Mouse (Mus musculus): Measurements from ENCODE around the gene Cgrrf1. TPM values are rescaled to one million over a fixed set of nuclear protein-coding genes. Genes with fewer than 3 reads are reported as not detected.
A peak's percentile ranks its signal among the peaks of the same experiment; 100 is the strongest.
"Not testable (repeated sequence)": the region's sequence is repeated elsewhere in the genome, so short reads cannot be mapped to it uniquely, and the experiment has no call there.

Gene Cgrrf1
- 10 to 100 TPM; 20.0 to 22.3 TPM for total RNA-seq (2021)

DNA sequence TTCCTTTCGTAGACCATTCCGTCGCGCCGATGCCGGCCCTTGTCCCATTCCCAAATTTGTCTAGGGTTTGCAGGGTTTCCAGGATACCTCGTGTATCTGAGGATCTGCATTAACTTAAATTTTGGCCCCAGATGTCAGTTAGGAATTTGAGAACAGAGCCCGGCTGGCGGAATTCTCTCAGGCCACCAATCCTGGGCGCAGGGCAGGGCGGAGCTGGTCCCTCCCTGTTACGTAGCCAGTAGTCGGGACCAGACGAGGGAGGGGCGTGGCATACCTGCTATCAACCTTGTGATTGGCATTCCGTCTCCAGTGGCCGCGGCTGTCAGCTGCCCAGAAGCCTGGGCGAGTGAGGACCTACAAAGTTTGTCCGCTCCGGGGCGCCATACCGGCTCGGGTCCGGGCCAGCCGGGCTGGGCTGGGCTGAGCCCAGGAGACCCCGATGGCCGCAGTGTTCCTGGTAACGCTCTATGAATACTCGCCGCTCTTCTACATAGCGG lies at the start of gene Cgrrf1:
Gene Cgrrf1 (plus strand): TSS at position 289 of the 497 bp plus-strand sequence.
- DNase-seq (ENCODE audit: extremely low spot score in 1 of 2, low spot score in 1 of 2) = peak; percentile 83

DNA sequence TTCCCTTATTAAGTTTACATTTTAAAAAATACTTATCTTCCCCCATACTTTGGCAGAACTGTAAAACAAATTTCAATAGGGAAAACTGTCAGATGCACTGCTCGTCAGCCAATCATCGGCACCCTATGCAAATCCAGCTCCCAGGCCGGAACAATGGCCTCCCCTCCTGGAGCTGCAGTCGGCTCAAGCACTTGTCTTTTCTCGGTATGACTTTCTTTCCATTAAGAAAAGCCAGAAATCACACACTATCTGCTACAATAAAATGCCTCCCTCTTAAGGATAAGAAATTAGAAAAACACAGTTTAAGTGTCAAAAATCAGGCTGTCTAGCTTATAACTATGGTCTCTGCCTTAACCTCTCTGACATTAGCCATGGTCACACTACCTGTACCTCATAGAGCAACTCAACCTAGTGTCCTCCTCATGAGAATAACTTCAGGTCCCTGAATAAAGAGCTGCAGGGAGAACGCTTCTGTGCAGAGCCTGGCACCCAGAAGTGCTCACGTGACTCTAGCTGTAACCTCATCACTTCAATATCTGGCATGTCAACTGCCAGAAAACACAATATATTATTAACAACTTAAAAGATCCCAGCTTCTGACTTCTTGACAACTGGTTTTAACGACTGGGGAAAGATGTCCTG lies 49.6 kb upstream of the Cgrrf1 start:
- no peak for DNase-seq (ENCODE audit: extremely low spot score in 1 of 2, low spot score in 1 of 2)

DNA sequence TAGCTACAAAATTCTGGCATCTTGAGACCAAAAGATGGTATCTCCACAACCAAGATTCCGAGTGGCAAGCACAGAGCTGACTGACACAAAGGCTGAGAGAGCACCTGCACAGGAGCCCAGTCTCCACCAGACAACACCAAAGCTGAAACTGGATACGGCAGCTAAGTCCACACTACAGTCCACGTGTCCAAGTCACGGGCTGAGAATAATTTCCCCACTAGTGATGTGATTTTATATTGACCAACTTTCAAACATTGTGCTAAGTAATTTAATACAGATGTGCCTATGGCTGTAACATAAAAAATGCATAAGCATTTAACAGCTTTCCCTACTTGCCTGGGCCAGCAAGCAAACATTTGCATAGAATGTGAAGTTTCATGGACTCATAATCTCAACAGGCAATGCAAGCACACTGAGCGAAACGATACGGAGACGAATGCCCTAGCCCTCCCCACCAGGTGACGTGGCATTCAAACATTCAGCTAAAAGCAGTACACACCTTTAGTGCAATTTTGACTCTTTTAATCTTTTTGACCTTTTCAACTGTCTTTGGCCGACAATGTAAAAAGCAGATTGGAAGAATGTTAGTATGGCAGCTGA lies 48.5 kb upstream of the Cgrrf1 start:
- no peak for DNase-seq (ENCODE audit: extremely low spot score in 1 of 2, low spot score in 1 of 2)

DNA sequence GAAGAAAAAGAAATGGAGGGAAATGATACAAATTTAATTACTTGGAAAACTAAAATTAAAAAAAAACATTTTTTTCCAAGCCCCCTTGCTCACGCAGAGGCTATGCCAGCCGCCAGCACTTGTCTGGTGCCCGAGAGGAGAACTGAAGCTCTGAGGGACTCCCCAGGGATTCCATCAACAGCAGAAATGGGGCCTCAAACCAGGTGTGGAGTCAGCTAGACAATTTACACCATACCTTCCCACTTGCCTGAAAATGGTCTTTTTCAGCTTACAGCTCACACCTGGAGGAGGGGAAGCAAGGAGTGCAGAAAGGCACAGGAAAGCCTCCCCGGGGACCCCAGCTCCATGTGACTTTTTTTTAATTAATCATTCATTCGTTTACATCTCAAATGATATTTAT lies 46.7 kb upstream of the Cgrrf1 start:
- no peak for DNase-seq (ENCODE audit: extremely low spot score in 1 of 2, low spot score in 1 of 2)

DNA sequence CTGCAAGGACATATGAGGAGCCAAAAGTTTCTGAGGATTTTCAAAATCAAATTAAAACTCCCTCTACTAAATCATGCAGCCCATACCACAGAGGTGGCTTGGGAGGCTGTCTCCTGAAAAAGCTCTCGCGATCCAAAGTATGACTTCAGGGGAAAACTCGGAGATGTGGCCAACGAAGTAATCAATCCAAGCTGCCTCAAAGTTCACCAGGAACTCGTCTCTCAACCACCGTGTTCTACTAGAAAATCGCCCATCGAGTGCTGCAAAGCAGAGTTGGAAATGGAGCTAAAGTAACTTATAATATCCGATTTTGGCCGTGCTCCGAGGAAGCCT lies 44.5 kb upstream of the Cgrrf1 start:
- DNase-seq (ENCODE audit: extremely low spot score in 1 of 2, low spot score in 1 of 2) = no peak

DNA sequence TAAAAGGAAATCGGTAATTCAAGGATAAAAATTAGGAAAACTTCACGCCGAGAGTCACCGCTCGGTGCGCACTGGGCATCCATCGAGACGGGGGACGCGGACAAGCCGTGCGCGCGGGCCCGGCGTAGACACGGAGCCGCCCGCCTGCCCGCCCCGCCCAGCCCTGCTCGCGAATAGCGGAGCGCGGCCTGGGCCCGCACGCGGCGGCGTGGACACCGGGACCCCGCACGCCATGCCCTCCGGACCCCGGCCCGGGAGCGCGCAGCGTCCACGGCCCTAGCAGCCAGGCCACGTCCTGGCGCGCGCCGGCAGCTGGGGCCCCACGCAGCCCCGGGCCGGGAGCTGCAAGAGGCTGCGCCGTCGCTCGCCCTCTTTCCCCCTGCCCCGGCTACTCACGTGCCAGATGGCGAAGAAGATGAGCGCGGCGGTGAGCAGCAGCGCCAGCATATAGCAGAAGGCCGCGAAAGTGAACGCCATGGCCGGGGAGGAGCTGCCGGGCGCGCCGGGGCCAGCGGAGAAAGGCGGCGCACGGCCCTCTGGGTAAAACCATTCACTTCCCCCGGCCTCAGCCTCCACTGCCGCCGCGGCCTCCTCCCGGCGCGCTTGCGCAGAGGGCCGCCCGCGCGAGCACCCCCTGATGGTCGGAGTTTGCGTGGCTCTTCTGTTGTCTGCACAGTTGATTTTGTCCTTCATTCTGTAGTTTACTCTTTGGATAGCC lies 44.0 kb upstream of the Cgrrf1 start, which contains the start of gene Cnih1:
Gene Cnih1 (minus strand): TSS at position 625 of the 718 bp plus-strand sequence.
- DNase-seq (ENCODE audit: extremely low spot score in 1 of 2, low spot score in 1 of 2) = peak; percentile 86 to 91

DNA sequence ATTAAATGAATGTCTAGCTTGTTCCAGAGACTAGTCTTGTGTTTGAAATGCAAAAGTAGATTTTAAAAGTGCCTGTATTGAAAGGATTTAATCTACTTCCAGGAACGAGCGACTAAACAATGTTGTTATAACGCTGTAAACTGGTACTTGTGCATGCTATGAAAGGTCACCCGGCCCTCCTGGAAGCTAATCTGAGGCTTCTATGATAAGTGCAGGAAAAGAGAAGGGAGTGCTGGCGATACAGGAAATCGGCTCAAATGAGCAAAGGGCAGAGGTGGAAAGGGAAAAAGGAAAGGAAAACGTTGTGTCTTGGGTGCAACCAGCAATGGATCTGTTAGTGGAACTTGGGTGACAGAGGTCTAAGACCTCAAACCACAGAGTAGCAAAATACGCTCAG lies 43.4 kb upstream of the Cgrrf1 start:
- no peak for DNase-seq (ENCODE audit: extremely low spot score in 1 of 2, low spot score in 1 of 2)

DNA sequence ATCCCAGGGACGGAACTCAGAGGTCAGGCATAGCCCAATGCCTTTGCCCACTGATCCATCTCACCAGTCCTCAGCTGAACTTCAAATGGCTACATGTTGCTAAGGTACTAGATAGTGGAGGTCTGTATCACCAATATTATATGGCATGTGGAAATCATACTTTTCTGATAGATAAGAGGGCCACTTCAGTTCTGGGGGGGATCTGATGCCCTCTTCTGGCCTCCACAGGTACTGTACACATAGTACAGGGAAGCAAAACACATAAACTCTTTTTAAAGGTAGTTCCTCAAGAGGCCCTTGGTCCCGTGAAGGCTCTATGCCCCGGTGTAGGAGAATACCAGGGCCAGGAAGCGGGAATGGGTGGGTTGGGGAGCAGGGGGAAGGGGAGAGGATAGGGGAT lies 41.6 kb upstream of the Cgrrf1 start:
- DNase-seq (ENCODE audit: extremely low spot score in 1 of 2, low spot score in 1 of 2) = no peak

DNA sequence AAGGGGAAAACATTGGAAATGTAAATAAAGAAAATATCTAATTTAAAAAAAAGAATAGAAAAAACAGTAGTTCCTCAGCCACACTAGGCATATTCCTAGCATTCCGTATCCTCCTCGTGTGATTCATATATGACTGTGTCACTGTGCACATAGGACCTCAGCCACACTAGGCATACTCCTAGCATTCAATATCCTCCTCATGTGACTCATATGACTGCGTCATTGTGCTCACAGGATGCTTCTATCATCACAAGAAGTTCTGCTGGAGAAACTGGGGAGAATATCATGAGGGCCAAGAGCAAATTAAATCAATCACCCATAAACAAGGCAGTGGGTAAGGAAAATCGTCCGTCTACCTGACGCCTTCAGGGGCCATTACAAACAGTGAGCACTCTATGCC lies 41.2 kb upstream of the Cgrrf1 start:
- no peak for DNase-seq (ENCODE audit: extremely low spot score in 1 of 2, low spot score in 1 of 2)

DNA sequence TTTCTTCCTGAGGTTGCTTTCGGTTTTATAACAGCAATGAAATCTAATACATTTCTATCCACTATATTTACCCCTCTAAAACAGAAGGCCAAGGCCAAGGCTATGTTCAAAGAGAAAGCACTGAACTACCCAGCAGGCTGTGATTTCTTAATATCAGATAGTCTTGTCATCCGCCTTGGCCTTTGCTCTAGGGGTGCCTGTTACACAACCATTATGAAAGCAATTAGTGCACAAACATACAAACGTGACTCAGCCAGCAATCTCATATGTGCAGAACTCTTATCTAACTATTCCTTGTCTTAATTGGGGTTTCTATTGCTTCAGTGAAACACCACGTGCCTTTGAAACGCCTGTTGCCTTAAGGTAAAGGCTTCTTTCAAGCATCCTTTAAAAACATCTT lies 37.8 kb upstream of the Cgrrf1 start:
- DNase-seq (ENCODE audit: extremely low spot score in 1 of 2, low spot score in 1 of 2) = no peak

DNA sequence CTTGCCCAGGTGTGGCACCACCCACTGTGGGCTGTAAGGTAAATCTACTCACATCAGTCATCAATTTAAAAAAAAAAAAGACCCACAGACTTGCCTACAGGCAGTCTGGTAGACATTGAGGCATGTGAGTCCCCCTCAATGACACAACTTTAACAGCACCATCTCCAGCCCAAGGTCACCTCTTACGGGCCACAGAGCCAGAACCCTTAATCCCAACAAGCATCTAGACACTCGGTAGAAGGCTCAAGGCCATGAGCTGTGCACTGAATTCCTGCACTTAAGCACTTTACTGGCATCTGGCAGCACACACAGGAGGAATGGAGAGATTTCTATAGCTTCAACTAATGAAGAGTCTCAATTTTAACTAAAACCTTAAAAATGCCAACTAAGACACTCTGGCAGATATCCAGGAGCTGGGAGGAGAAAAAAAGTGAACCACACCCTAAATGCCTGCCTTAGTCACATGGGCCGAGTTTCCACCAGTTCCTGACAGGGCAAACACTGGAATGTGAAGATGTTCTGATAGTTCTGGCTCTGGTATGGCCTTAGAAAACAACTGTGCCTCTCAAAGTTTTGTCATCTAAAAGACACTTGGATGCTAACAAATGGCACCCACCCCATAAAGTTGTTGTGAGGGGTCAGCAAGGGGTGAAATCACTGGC lies 31.1 kb upstream of the Cgrrf1 start:
- no peak for DNase-seq (ENCODE audit: extremely low spot score in 1 of 2, low spot score in 1 of 2)

DNA sequence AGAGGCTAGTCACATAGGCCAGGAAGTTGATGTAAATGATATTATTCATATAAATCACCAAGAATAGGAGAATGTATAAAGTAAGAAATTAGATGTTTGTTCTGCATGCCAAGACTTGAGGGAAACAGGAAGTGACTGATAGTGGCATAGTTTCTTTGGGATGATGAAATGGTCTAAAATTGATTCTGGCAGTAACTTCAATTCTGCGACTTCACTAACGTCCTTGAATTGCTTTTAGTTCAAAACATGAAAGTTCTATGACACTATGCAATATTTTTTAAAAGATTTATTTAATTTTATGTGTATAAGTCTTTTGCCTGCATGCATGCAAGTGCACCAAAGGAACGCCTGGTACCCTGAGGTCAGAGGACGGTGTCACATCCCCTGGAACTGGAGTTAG lies 28.7 kb upstream of the Cgrrf1 start:
- DNase-seq (ENCODE audit: extremely low spot score in 1 of 2, low spot score in 1 of 2) = no peak

DNA sequence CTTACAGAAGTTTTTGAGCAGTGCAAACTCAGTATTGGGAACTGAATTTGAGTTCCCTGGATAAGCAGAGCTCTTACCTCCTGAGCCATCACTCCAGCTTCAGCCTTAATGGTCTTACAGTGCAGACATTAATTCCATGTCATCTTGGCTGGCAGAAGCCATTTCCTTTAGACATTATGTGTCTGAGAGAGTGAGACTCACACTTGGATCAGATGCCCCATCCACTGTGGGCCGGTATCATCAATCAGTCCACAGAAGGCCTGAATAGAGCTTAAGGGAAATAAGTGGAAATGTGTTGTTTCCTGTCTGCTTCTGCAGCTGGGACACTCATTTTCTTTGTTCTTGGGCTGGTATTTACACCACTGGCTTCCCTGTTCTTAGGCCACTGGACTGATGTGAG lies 28.1 kb upstream of the Cgrrf1 start:
- DNase-seq (ENCODE audit: extremely low spot score in 1 of 2, low spot score in 1 of 2) = no peak

DNA sequence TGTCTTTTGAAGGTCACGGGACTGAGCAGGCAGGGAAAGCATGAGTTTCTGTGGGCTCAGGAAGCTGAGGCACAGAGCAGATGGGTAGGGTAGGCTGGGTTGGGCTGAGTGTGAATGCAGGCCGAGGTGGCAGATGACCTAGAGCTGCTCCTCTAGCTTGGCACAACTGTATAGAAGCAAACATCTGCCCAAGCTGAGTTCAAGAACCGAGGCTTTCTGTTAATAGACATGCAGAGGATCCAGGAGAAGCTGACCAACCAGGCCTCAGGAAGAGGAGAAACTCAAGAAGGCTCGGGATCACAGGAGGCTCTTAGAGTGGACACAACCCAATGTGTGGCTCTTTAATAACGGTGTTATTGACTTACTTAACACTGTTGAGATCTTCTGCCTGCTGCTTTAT lies 25.7 kb upstream of the Cgrrf1 start:
- DNase-seq (ENCODE audit: extremely low spot score in 1 of 2, low spot score in 1 of 2) = no peak

DNA sequence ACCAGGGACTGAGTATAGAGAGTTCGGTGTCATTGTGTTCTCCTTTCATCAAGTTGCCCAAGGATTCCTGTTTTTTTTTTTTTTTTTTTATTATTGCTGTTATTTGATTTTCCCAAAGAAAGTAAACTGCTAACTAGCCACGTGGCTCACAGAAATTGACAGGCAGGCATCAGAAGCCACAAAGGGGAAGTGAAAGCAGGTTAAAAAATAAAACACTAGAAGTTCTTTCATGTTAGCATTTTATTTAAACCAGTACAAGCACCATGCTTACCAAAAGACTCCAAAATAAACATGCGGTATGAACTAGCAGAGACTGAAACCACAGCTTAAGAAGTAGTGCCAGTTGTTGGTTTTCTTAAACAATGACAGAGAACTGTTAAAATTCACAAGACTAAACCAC lies 24.0 kb upstream of the Cgrrf1 start:
- no peak for DNase-seq (ENCODE audit: extremely low spot score in 1 of 2, low spot score in 1 of 2)

DNA sequence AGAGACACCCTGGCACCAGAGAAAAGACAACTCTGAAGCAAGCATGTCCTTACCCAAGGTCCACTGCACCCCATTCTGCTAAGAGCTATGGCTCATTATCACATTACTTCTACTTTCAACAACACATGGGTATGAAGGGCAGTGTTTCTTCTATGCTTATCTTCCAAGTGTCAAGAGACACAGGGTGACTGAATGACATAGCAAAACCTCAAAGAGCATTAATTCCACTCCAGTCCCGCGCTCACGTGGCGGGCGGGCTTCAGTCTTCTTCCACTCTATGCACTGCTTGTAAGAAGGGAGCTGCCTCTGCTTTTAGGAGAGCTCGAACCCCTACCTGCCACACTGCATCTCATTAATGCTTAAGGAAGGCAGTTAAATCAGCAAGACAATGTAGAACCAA lies 16.3 kb upstream of the Cgrrf1 start:
- DNase-seq (ENCODE audit: extremely low spot score in 1 of 2, low spot score in 1 of 2) = no peak

DNA sequence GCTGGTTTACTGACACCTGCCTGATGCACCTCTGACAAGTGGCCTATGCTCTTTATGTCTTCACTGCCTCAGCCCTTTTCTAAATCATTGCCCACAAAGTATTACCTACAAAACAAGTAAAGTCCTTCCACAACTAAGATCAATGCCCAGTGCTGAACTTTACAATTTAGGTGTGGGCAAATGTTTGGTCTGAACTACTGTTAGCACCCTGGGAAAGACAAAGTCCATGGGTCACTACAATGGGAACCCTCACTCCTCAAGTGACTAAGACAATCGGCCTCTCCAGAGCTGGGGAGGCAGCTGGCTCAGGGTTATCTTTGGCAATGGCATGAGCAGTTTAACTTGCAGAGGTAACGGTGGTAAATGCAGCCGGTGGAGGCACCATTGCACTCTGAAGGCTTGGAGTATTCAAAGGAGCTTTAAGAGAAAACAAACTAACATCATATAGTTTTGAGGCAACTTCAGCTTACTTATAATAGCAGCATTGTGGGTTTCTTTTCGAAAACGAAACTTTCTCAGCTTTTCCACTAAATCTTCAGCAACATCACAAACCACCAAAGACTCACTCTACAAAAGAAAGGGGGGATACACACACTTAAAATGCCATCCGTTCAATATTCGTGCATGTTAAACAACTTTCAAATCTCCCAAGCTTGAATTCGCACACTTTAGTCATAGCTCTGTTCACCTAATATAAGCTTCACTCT lies 14.9 kb upstream of the Cgrrf1 start:
- DNase-seq (ENCODE audit: extremely low spot score in 1 of 2, low spot score in 1 of 2) = no peak

DNA sequence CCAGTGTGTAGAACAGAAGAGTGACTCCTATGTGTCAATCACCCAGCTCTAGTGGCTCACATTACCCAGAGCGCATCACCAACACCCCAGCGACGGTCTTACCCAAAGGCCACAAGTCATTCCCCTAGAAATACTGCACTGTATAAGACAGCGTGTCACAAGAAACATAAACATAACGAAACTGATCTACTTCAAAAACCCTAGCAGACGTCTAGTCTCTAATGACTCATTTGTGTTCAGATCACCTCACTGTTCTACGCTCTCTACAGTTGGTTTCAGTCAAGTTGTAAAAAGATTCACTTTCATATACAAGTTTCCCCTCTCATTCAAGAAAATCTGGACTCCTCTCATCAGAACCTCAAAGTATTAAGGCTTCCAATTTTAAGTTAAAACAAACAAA lies 13.2 kb upstream of the Cgrrf1 start:
- DNase-seq (ENCODE audit: extremely low spot score in 1 of 2, low spot score in 1 of 2) = no peak

DNA sequence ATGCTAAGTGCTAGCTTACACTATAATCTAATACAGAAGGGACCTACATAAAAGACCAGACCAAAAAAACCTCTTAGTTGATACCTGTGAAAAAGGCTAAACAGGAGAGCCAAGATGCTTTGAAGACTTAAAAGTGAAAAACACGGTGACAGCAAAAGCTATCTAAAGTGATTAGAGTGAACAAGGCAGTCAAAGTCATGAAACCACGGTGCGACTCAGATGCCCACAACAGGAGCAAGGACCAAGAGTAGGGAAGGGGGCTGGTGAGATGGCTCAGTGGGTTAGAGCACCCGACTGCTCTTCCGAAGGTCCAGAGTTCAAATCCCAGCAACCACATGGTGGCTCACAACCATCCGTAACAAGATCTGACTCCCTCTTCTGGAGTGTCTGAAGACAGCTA lies 12.0 kb upstream of the Cgrrf1 start:
- DNase-seq (ENCODE audit: extremely low spot score in 1 of 2, low spot score in 1 of 2) = not testable (repeated sequence)

DNA sequence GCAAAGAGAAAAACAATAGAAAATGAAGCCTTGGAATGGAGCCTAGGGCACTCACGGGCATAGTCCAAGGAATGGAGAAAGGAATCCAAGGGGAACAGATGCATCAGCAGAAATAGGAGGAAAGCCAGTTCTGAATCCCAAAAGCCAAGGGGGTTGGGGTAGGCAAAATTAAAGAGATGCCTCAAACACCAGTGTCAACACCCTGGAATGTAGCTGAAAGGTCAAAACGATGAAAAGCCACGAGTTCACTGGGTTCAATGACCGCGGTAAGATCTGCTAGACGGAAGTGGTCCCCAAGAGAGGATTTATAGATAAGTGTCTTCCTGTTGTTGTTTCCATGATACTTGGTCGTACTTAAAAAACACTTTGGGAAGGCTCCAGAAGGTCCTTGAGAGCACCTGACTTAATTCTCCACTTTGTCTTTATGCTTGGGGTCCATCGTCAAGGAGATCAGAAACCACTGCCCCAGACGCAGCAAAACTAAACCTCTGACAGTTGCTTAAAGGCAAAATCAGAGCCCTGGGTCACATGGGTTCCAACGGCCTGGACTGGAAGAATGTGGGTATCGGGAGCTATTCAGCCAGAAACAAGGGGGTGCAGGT lies 10.6 kb upstream of the Cgrrf1 start:
- DNase-seq (ENCODE audit: extremely low spot score in 1 of 2, low spot score in 1 of 2) = no peak

Data from layer of hippocampus, postnatal 25 days (tissue).